Mouse (Mus musculus) C2C12 (cell line): Measurements from ENCODE around the gene P3h2. TPM values are rescaled to one million over a fixed set of nuclear protein-coding genes. Genes with fewer than 3 reads are reported as not detected.

Experiments used
- H3K27me3 ChIP-seq: one replicate; pipeline ENCODE4 v1.6.1; 2011; ENCODE audit not compliant: control insufficient read depth, insufficient read depth, insufficient read length
- H3K36me3 ChIP-seq: one replicate; pipeline ENCODE4 v1.6.1; 2011; ENCODE audit not compliant: control insufficient read depth, insufficient read depth
- H3K4me3 ChIP-seq: one replicate; pipeline ENCODE4 v1.5.1; 2011; ENCODE audit warnings: mild to moderate bottlenecking, control low read depth; ENCODE audit not compliant: poor library complexity, insufficient read depth, severe bottlenecking
- H3K79me2 ChIP-seq: one replicate; pipeline ENCODE4 v1.6.1; 2011; ENCODE audit not compliant: control insufficient read depth, insufficient read depth
- H3K79me3 ChIP-seq: one replicate; pipeline ENCODE4 v1.6.1; 2011; ENCODE audit warnings: low read depth, control low read depth
- H3ac ChIP-seq: one replicate; pipeline ENCODE3; 2011; ENCODE audit warnings: low read depth; ENCODE audit not compliant: control insufficient read depth, insufficient read length
- CEBPB ChIP-seq: IDR thresholded peaks from one replicate; pipeline ENCODE4 v1.6.1; 2011; ENCODE audit warnings: low read depth, mild to moderate bottlenecking, control low read depth, moderate library complexity
- CTCF ChIP-seq: IDR thresholded peaks from one replicate; pipeline ENCODE4 v1.5.1; 2011; ENCODE audit not compliant: control insufficient read depth, insufficient read depth, insufficient read length
- FOSL1 ChIP-seq: IDR thresholded peaks from one replicate; pipeline ENCODE4 v1.8.0; 2011; ENCODE audit warnings: mild to moderate bottlenecking, low read length; ENCODE audit not compliant: poor library complexity, insufficient read depth, severe bottlenecking
- MAX ChIP-seq: IDR thresholded peaks from one replicate; pipeline ENCODE4 v1.6.1; 2011; ENCODE audit warnings: mild to moderate bottlenecking, control low read depth
- MYOD1 ChIP-seq: IDR thresholded peaks from one replicate; pipeline ENCODE4 v1.6.1; 2011; ENCODE audit warnings: low read depth; ENCODE audit not compliant: control insufficient read depth, insufficient read length
- MYOG ChIP-seq: IDR thresholded peaks from one replicate; pipeline ENCODE4 v1.6.1; 2011; ENCODE audit not compliant: control insufficient read depth, insufficient read length; ENCODE audit errors: extremely low read depth
- USF1 ChIP-seq: IDR thresholded peaks from one replicate; pipeline ENCODE4 v1.6.1; 2011; ENCODE audit warnings: low read depth, mild to moderate bottlenecking, control low read depth, moderate library complexity
- polyA plus RNA-seq: library from polyadenylated mRNA; unstranded; fragments of >200 nt; fragmentation: generic; extraction: Trizol; gene quantifications from one replicate; pipeline ENCODE4 v1.2.1, GENCODE M21; 2012; ENCODE audit warnings: missing spikeins

Gene P3h2
- polyA plus RNA-seq, 1 experiment: 1.1 TPM

DNA sequence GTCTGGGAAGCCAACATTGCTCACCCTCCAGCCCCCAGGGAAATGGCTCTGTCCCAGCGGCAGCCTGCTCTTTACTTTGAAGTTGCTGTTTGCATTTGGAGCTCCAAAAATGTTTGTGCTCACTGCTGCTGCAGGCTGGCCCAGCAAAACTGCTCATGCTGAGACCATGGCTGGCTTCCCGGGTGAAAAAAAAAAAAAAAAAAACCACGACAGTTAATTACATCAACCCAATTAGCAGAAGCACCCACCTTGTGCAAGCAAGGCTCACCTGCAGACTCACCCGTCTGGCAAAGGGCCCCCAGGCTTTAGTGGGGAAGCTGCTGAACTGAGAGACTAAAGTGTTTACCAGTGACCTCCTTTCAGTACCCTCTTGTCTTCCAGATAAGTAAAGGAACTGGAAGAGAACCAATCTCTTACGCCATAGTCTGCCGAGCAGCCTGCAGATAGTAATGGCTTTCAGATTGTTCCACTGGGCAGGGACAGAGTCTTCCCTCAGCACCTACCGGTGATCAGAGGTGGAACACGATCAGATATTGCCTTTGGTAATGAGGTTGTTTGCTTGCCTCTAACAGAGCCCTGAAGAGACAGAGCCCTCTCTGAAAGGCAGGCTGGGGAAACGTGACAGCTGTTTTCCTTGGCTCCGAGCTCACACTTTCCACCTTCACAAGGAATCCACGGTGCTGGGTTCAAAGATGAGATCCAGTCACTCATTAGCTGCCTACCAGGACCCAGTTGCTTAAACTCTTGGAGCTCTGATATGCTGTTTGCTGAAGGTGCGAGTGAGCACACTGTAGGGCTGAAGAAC, 160.2 kb downstream of the P3h2 start:
- no peaks in the 10 kb centered on the region for H3K79me3 ChIP-seq
- H3K36me3 ChIP-seq: no peaks in the 10 kb centered on the region
- no peak overlapping the region for H3K4me3 ChIP-seq
- no peak for TF ChIP-seq CTCF
- TF ChIP-seq CEBPB: no peak
- TF ChIP-seq FOSL1: no peak
- no peak for TF ChIP-seq MAX
- no peak for TF ChIP-seq MYOG
- TF ChIP-seq USF1: no peak
- TF ChIP-seq MYOD1: no peak
- H3ac ChIP-seq: no peak overlapping the region
- H3K79me2 ChIP-seq: no peaks in the 10 kb centered on the region
- no peaks in the 10 kb centered on the region for H3K27me3 ChIP-seq

GRCm38 (mm10) chr16:25942261-25942660, 163.3 kb downstream of the P3h2 start:
- Histone ChIP-seq H3K4me3 (no peak overlapping the region), H3K79me2 (no peaks in the 10 kb centered on the region), H3K27me3 (no peaks in the 10 kb centered on the region), H3ac (no peak overlapping the region), H3K79me3 (no peaks in the 10 kb centered on the region), H3K36me3 (no peaks in the 10 kb centered on the region)
- TF ChIP-seq MYOG (no peak), FOSL1 (no peak), MAX (no peak), USF1 (no peak), CTCF (no peak), MYOD1 (no peak), CEBPB (no peak)

DNA sequence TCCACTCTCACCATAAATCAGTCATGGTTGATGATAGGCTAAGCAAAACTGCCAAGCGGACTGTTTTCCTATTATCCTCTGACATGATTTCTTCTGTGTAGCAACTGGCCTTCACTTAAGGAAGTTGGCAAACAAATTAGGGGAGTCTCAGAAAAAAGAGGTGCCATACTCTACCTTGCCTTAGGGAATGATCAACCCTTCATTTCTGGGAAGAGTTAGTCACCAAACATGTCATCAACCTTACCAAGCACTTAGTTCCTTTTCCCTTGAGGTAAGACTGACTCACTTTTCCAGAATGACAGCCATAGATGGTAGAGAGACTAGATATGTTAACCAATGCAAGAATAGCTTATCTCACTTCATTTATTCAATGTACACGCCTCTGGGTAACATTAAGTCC, 171.4 kb downstream of the P3h2 start:
- H3ac ChIP-seq: no peak overlapping the region
- H3K4me3 ChIP-seq: no peak overlapping the region
- H3K36me3 ChIP-seq: no peaks in the 10 kb centered on the region
- H3K79me2 ChIP-seq: no peaks in the 10 kb centered on the region
- no peaks in the 10 kb centered on the region for H3K79me3 ChIP-seq
- TF ChIP-seq FOSL1 (no peak), MYOG (no peak), USF1 (no peak), MAX (no peak), CTCF (no peak), MYOD1 (no peak), CEBPB (no peak)
- no peaks in the 10 kb centered on the region for H3K27me3 ChIP-seq

- no peak for TF ChIP-seq USF1
- no peak for TF ChIP-seq MAX
- TF ChIP-seq MYOD1: no peak
- H3K27me3 ChIP-seq: no peaks in the 10 kb centered on the region
- no peak overlapping the region for H3ac ChIP-seq
- H3K79me3 ChIP-seq: no peaks in the 10 kb centered on the region
- H3K36me3 ChIP-seq: no peaks in the 10 kb centered on the region
- no peaks in the 10 kb centered on the region for H3K79me2 ChIP-seq
- H3K4me3 ChIP-seq: no peak overlapping the region
These were observed 193.4 kb downstream of the P3h2 start for GRCm38 (mm10) chr16:25912185-25912584.
